Mouse (Mus musculus): ENCODE data around the gene Crygb.
A peak's percentile ranks its signal among the peaks of the same experiment; 100 is the strongest.

Gene Crygb

DNA sequence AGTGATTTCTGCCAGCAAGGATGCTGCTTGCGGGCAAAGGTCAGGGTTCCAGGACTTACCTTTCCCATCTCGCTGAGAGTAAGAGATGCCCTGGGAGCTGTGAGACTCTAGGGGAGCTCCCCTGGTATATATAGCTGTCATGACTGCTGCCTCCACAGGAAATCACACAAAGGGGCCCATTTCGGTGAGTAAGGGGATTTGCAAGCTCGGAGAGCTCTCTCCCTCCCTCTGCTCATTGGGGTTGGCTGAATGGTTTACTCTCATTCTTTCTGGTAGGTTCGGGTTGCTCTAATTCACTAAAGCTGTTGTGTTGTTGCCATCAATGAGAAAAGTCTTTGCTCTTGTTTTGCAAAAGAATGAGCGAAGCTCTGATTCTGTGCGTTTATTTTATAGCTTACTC is at the start of gene Crygb:
Gene Crygb (minus strand): TSS at position 101 of the 400 bp plus-strand sequence.
- DNase-seq (ENCODE audit: low spot score in 2 of 2): no peak

DNA sequence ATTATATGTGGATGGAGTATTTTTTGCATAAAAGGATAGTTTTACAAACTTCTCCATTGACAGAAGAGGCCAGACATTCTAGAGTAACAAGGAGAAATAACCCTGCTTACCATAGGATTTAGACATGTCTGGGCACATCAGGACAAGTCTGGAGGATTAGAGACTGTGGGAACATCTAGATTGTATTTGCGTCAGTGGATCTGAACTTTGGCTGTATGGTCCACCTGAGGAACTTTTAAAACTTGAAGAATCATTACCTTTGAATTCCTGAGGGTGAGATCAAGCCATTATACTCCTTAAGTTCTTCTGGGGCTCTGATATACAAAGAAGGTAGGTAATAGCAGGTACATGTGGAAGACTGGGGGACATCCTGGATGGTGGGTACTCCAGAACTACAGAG is 49.6 kb upstream of the Crygb start:
- DNase-seq (ENCODE audit: low spot score in 2 of 2): no peak

DNA sequence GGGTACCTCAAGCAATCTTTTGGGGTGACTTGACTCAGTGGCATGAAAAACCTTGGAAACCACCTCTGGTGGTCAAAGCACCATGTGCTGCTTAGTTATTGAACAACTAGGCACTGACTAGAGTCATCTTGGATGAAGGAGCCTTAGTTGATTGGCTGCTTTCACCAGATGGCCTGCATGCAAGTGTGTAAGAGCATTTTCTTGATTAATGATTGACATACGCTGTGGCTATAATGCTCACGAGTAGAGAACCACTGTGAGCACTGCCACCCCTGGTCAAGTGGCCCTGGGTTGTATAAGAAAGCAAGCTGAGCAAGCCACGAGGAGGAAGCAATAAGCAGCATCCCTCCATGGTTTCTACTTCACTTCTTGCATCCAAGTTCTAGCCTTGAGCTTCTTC is 48.1 kb upstream of the Crygb start:
- DNase-seq (ENCODE audit: low spot score in 2 of 2): no peak

DNA sequence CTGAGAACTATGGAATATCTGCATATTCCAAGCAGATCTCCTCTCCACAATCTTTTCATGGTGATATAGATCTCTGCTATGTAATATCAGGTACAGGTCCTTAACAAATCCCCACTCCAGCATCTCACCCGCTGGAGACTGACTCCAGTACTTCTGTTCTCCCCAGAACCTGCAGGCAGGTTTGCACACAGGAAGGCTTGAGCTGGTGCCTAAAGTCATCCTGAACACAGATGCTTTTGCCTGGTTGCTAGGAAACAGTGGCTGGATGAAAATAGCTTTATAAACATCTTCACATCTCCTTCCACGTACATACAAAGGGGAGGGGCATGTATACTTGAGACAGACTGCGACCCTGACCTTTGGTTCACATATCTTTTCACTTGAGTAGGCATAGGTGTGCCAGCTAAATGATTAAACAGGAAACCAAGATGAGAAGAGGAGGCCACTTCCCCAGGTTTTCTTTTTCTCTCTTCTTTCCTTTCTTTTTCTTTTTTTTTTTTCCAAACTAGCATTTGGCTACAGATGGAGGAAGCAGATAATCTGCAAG is 47.6 kb upstream of the Crygb start:
- DNase-seq (ENCODE audit: low spot score in 2 of 2): no peak

DNA sequence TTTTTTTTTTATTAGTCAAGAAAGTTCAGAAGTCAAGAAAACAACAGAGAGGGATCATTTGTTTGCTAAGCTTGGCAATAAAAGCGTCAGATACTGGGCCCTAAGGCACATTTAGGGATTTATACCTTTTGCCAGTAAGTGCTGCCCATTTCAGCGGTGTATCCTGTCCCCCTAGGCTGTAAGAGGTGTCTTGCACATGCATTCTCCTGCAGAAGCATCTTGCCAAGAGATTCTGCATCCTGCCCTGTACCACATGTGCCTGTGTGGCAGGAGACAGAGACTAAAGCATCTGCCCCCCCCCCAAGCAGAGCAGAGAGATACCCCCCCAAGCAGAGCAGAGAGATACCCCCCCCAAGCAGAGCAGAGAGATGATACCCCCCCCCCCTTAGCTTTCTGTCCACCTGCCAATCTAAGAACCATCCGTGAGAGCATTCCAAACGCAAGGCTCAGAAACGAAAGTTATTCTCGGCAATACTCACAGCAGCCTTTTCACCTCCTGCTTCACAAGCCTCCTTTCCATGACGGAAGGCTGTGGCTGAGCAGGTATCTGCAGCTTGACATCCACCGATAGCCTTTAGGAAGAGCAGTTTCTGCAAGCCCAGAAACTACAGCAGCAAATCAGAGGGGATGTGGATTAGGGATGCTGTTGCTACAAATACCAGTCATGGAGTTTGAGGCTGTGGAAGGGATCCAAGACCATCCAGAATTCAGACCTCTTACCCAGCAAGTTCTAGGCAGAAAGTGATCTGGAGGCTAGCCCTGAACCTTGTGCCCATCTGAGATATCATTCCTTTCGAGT is 40.7 kb upstream of the Crygb start, which contains the start of gene D630023F18Rik:
Gene D630023F18Rik (minus strand): TSS at position 641 of the 799 bp plus-strand sequence.
- no peak for DNase-seq (ENCODE audit: low spot score in 2 of 2)

DNA sequence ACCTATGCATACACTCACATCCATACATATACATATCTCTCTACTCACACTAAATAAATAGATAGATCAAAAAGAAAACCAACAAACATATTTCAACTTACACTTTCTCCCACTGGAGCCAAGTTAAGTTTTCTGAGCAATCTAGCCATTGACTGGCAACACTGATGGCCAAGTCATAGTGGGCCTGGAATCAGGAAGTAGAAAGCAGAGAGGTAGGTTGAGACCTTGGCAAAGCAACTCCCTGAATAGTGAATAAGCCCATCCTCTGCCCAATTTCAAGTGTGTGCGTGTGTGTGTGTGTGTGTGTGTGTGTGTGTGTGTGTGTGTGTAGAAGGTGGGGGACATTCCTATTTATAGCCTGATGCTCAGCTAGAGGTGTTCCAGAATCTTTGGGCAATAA is 37.4 kb upstream of the Crygb start, which contains the start of gene Gm28845:
Gene Gm28845 (minus strand): TSS at position 121 of the 400 bp plus-strand sequence.
- DNase-seq (ENCODE audit: low spot score in 2 of 2): no peak

DNA sequence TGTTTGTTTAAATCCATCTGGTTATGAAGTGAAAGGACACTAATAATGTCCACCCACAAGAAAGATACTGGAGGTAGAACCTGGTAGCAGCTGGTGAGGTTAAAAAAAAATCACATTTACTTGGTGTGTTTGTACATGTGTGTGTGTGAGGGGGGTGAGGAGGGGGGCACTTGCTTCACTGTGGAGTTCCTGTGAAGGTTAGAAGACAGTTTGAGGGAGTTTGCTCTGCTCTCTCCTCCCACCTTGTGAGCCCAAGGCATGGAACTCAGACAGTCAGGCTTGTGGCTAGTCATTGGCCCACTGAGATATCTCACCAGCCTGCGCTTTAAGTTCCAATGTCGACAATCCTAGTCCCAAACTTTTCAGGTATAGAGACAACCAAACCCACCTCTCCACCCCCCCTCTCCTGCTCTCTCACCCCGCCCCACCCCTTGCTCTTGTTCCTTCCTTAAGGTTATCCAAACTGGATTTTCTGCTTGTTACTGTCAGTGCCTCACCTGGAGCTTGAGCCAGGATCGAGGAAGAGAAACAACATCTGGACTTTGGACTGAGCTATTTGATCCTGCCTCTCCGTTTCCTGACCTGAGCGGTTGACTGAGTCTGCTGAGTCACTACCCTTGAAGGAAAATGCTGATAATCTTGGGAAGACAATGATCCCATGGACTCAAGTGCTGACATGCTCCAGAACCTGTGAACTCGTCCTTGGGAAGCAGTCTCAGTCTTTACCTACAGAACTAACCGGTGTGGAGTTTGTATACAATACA is 36.2 kb upstream of the Crygb start:
- DNase-seq (ENCODE audit: low spot score in 2 of 2): no peak

DNA sequence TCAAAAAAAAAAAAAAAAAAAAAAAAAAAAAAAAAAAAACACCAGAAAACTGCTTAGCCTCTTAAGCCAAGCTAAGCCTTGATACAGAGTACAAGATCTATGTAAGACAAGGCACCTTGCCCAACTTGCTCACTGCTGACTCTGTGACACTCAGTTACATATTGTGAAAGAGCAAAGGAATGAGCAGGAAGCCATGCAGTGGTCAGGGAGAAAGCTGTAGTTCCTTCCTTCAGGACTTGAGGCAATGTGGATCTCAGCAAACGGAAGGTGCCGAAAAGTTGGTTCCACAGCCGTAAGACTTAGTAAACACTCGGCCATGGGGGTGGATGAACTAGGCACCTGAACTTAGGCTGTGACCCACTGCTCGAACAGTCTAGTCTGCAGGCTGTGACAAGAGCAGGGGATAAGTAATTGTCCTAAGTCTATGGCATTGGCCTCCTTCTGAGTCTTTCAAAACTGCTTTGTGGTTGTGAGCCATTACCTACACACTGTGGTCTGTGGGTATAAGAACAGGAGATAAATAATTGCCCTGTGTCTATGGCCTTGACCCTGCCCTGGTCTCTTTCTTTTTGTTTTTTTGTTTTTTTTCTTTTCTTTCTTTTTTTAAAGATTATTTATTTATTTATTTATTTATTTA is 31.6 kb upstream of the Crygb start:
- DNase-seq (ENCODE audit: low spot score in 2 of 2): no peak

DNA sequence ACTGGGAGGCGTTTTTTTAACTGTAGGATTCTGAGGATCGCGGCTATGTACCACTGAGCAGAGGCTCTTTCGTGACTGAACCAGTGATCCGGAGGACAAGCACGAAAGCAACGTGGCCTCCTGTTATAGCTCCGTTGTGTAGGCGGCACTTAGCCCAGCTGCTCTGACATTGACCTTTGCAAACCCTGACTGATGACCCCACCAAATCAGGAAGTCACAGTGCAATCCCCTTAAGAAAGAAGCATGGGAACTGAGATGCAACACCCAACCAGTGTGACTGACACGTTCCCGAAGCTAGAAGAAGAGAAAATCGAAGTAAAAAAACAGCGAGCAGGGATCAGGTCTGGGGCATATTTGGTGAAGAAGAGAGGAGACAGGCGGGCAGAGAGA is 30.7 kb upstream of the Crygb start:
- DNase-seq (ENCODE audit: low spot score in 2 of 2): no peak

DNA sequence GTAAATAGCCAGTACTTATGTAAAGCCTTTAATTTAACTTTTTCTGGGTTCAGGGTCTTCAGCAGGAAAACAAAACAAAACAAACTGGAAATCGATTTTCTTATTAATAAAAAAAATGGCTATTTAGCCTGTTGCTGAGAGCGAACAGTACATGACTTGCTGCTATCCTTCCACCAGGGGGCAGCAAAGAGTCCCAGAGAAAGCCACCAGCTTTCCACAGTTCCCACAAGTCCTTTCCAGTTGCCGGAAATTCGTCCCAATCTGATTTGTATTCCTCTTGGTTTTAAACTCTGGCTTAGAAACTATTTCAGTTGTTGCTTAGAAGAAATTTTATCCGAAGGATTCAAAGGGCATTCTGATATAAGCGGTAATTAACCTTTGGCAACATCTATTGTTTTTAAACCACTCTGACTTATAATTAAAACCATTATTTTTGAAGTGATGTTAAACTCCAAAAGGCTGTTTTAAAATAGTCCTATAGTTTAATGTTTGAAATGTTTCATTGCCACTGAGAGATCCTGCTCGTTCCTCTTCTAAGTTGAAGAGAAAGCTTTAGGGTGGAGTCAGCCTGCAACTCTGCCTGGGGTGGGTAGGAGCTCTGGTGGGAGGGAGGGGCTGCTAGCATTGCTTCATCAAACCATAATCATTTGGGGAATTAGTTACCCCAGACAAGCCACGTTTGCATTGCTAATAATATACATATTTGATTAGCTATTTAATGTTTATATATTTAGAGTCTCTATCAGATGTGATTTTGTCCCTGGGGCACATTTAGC is 30.1 kb upstream of the Crygb start:
- DNase-seq (ENCODE audit: low spot score in 2 of 2): peak; percentile 20 to 26

DNA sequence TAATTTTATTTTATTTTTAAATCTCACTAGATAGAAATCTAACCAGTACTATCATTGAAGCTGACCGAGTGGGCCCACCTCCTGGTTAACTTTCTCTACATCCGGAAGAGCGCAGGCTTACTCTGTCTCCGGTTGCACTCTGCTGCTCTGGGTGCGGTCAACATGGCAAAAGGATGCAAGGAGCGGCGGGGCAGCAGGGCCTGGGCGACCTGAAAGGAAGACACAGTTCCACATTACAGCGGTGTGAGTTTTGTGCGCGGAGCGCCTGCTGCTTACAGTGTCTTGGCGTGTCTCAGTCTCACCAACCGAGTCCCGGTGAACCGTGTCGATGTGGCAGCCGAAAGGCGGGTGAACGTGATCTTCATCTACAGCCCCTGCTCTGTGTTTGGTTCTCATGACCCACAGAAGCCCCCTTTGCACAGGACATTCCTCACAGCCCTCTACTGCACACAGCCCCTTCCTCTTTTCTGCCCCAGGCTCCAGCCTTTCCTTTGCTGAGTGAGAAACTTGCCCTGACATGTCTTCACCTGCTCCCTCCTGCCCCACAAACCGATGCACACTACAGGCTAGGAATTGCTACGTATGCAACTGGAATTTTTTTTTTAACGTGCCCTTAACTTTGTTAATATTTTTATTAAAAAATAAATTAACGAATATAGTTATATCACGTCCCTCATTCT is 27.8 kb upstream of the Crygb start:
- DNase-seq (ENCODE audit: low spot score in 2 of 2): no peak

DNA sequence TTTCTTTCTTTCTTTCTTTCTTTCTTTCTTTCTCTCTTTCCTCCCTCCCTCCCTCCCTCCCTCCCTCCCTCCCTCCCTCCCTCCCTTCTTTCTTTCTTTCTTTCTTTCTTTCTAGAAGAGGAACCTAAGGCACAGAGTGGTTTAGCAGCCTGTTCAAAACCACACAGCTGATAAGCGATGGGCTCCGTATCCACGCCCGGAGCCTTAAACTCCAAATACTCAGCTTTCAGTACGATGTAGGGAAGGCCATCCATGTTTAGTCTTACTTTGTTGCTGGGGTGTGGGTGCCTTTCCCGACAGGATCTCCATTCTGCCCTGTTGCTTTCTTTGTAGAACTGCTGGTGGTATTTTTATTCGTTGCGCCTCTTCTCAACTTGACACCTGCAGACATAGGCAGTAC is 27.1 kb upstream of the Crygb start:
- DNase-seq (ENCODE audit: low spot score in 2 of 2): no peak

DNA sequence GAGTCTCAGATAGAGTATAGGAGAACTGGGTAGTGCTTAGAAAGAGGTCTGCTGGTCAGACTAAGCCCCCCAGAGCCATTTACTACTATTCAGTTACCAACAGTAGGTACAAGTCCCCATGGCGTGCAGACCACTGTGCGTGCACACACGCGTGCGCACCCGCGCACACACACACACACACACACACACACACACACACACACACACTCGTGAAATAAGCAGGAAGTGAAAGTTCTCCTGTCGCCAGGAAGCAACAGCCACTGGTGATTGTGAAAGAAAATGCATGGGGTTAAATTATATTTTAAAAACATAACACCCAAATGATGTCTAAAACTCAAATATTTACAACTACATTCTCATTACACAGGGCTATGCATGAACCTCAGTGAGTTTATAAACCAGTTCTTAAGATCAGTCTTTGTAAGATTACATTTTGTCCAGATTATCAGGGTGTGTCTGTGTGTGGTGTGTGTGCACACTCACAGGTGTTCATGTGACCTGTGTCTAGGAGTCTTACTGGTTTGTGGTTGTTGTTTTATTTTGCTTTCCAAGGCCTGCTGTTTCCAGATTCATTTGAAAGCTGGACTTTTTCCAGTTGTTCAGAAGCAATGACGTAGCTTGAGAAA is 25.7 kb upstream of the Crygb start:
- DNase-seq (ENCODE audit: low spot score in 2 of 2): no peak

DNA sequence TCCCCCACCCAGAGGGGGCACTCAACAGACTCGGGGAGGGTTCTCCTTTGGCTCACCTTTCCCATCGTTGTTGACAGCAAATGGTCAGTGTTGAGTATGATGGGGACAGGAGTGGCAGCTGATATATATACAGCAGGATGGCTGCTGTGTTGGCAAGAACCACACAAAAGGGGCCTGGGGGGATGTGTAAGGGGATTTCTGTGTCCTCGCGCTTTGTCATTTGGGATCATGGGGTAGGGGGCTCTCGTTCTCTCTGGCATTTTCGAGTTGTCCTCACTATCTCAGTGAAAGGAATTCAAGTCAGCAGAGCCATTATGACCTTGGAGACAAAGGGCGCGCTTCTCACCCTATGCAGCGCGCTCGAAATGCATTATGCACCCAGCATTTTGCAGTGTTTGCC is 21.2 kb upstream of the Crygb start, which contains the start of gene Cryga:
Gene Cryga (minus strand): TSS at position 101 of the 400 bp plus-strand sequence.
- no peak for DNase-seq (ENCODE audit: low spot score in 2 of 2)

DNA sequence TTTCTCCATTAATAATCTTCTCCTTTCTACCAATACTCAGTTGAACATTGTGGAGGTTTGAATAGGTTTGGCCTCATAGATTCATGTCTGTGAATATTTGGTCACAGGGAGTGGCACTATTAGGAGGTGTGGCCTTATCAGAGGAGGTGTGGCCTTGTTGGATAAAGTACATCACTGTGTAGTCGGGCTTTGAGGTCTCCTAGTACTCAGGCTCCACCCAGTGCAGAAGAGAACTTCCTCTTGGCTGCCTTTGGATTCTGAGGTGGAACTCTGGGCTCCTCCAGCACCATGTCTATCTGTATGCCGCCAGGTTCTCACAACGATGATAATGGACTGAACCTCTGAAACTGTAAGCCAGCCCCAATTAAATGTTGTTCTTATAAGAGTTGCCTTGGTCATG is 14.9 kb upstream of the Crygb start:
- DNase-seq (ENCODE audit: low spot score in 2 of 2): no peak

DNA sequence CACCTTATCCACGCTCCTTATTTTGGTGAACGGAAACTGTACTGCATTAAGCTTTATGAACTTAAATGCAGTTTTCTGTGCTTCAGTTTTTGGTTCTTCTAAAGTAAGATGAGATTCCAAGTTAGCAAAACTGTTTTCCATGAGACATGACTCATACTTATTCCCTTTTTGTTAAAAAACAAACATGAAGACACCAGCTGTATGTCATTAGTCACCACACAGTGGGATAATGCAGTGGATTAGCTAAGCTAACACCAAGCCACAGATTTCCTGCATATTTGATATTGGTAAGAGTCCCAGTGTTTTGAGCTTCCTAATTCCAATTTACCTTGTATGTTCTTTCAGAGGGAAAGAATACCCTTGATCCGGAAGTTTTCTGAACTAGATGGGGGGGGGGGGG is 9.5 kb upstream of the Crygb start:
- DNase-seq (ENCODE audit: low spot score in 2 of 2): no peak

DNA sequence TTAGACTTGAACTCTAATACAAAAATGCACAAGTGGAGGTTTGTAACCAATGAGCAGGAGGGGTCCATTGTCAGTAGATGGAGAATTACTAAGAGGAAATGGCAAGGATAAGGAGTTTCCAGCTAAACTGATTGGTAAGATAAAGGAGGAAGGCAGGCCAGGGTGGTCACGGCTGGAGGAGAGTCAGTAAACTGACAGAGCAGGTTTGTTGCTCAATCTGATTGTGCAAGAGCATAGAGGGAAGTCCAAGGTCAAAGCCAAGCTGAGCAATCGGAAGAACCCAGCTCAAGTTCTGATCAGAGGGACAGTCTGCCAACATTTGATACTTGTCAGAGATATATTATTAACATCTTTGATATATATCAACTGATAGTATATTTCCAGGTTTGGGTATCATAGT is 8.3 kb upstream of the Crygb start:
- DNase-seq (ENCODE audit: low spot score in 2 of 2): no peak

DNA sequence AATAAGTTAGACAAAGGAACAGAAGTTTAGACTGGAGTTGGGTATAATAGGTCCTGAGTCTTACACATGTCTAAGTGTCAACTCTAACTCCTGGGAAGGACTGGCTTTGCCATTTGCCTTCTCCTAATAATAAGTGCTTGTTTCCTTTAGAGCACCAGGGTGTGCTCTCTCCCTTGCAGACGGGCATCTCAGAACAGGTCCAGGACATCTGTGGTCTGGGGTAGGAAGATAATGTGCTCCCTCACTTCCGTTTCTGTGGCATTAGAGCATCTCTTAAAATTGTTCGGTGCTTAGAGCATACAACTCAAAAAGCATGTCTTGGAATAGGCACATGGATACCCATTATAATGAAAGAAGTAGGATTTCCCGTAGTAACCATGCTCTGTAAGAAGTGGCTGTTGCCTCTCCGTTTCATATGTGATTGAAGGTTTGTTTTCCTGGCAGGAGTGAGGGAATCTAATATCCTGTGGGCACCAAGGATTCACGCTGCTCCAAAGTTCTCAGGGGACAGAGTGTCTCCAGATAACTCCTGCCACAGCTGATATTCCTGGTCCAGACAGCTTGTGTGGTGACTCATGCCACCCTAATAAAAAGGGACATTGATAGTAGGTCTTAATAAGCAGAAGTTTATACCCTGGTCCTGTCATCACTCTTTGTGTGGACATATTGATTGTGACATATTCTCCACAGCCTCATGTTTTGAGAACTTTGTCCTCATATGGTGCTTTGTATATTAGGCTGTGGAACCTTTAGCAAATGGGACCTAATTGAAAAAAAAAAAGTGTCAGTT is 6.7 kb upstream of the Crygb start:
- DNase-seq (ENCODE audit: low spot score in 2 of 2): no peak

DNA sequence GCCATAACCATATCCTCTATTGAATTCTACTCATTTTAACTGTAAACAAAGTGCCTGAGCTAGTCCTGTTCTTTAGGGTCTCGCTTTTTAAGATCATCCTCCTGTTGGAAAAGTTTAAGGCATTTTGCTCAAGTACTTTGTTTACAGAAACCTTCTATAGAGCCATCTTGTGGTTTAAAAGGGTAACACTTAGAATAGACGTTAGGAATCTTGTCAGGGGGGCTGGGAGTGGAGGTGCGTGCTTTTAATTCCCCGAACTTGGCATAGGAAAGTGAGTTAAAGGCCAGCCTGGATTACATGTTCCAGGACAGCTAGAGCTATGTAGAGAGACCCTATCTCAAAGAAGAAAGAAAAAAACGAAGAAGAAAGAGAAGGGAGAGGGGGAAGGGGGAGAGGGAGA is 6.5 kb downstream of the Crygb start:
- DNase-seq (ENCODE audit: low spot score in 2 of 2): no peak

DNA sequence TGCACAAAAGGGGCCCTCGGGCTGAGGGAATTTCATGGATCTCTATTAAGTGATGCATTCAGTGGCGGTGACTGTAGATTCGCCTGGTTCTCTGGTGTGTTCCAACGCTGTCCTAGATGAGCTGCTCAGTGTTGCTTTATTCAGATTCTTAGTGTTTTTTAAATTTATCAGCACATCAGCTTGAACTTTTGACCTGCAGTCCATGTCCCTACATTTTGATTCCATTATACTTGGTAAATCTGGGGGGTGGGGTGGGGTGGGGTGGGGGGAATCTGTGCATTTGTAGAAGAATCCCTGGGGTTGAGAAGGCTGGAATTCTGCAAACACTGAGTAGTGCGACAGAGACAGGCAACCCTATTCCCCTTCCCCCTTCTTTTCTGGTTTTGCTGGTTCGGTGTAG is 8.5 kb downstream of the Crygb start, which contains the start of gene Crygc:
Gene Crygc (minus strand): TSS at position 101 of the 400 bp plus-strand sequence.
- no peak for DNase-seq (ENCODE audit: low spot score in 2 of 2)

All from natural killer cell, adult 2 months (primary cell).